Mouse (Mus musculus) limb, embryonic 11.5 days (tissue): Measurements from ENCODE around the gene Uvrag. TPM values are rescaled to one million over a fixed set of nuclear protein-coding genes. Genes with fewer than 3 reads are reported as not detected.
A peak's percentile ranks its signal among the peaks of the same experiment; 100 is the strongest.

Source experiments
- ATAC-seq: fragments of 200-750 bp; cut with Nextera tagmentation; 2 replicates; pipeline ENCODE4 v1.8.0; 2017; ENCODE audit warnings: low read depth; ENCODE audit not compliant: insufficient number of reproducible peaks, low FRiP score, low TSS enrichment
- DNase-seq: peaks from one replicate; pipeline ENCODE4 v3.0.0-alpha.2; 2015; ENCODE audit warnings: low spot score
- H3K27ac ChIP-seq: fragments of 300-500 bp; sonication (generic); replicated peaks from 2 replicates; pipeline ENCODE4 v1.5.1; 2014; ENCODE audit warnings: low read depth, mild to moderate bottlenecking, low read length
- H3K27me3 ChIP-seq: fragments of 300-500 bp; sonication (generic); 2 replicates; pipeline ENCODE4 v1.6.1; 2014; ENCODE audit warnings: mild to moderate bottlenecking, low read length, mixed read lengths; ENCODE audit not compliant: control insufficient read depth, insufficient read depth
- H3K36me3 ChIP-seq: fragments of 300-500 bp; sonication (generic); 2 replicates; pipeline ENCODE4 v1.6.1; 2014; ENCODE audit warnings: mild to moderate bottlenecking, low read length, moderate library complexity, mixed read lengths; ENCODE audit not compliant: control insufficient read depth, insufficient read depth
- H3K4me1 ChIP-seq: fragments of 300-500 bp; sonication (generic); 2 replicates; pipeline ENCODE4 v1.6.1; 2014; ENCODE audit warnings: low read length, mixed read lengths; ENCODE audit not compliant: control insufficient read depth, insufficient read depth
- H3K4me2 ChIP-seq: fragments of 300-500 bp; sonication (generic); 2 replicates; pipeline ENCODE4 v1.6.1; 2014; ENCODE audit warnings: low read depth, mild to moderate bottlenecking, moderate library complexity; ENCODE audit not compliant: severe bottlenecking
- H3K4me3 ChIP-seq: fragments of 300-500 bp; sonication (generic); 2 replicates; pipeline ENCODE4 v1.5.1; 2014; ENCODE audit warnings: low read depth, low read length
- H3K9ac ChIP-seq: fragments of 300-500 bp; sonication (generic); 2 replicates; pipeline ENCODE4 v1.6.1; 2014; ENCODE audit warnings: mild to moderate bottlenecking, low read length
- H3K9me3 ChIP-seq: fragments of 300-500 bp; sonication (generic); 2 replicates; pipeline ENCODE4 v1.6.1; 2016; ENCODE audit warnings: low read length; ENCODE audit not compliant: control insufficient read depth
- WGBS: fragments of 180-500 bp; shearing (Covaris S2); extraction: QIAGEN DNeasy Blood & Tissue Kit; methylation state at CpG from one replicate; pipeline ENCODE4 v1.1.7; 2014; 5-methylcytosine and 5-hydroxymethylcytosine counted together
- polyA plus RNA-seq: library from polyadenylated mRNA; unstranded; fragments of >200 nt; fragmentation: Nextera tagmentation; extraction: Ambion mirVana; gene quantifications from 2 replicates; pipeline ENCODE4 v1.2.1, GENCODE M21; 2014

Gene Uvrag
- polyA plus RNA-seq, 1 experiment from 2014 or later, result 11.8 TPM

GRCm38 (mm10) chr7:98856128-98856527 lies 284.8 kb downstream of the Uvrag start:
- no peak overlapping the region for H3K4me2 ChIP-seq
- H3K9ac ChIP-seq, result no peak overlapping the region
- no peaks in the 10 kb centered on the region for H3K27me3 ChIP-seq
- 47% methylated on average over 3 of the region's 3 CpGs for WGBS
- no peak for ATAC-seq
- no peak overlapping the region for H3K4me3 ChIP-seq
- no peaks in the 10 kb centered on the region for H3K9me3 ChIP-seq
- no peak overlapping the region for H3K27ac ChIP-seq
- DNase-seq, result no peak
- peaks cover 21% of the 10 kb centered on the region for H3K4me1 ChIP-seq
- no peaks in the 10 kb centered on the region for H3K36me3 ChIP-seq

GRCm38 (mm10) chr7:98855388-98855787 lies 285.6 kb downstream of the Uvrag start:
- Histone ChIP-seq H3K9me3 (no peaks in the 10 kb centered on the region), H3K4me1 (peaks cover 21% of the 10 kb centered on the region), H3K4me2 (no peak overlapping the region), H3K27me3 (no peaks in the 10 kb centered on the region), H3K27ac (no peak overlapping the region), H3K36me3 (no peaks in the 10 kb centered on the region; the same call in 1 of the 2 replicates), H3K4me3 (no peak overlapping the region), H3K9ac (no peak overlapping the region)
- ATAC-seq (no peak), DNase-seq (no peak)
- WGBS, result 64% methylated on average over 2 of the region's 2 CpGs

GRCm38 (mm10) chr7:98853806-98854205 lies 287.1 kb downstream of the Uvrag start:
- 86% methylated on average over 6 of the region's 6 CpGs for WGBS
- H3K4me3 ChIP-seq, result no peak overlapping the region
- ATAC-seq, result no peak
- peaks cover 5% of the 10 kb centered on the region for H3K36me3 ChIP-seq
- no peak overlapping the region for H3K4me2 ChIP-seq
- H3K27ac ChIP-seq, result no peak overlapping the region
- H3K9me3 ChIP-seq, result no peaks in the 10 kb centered on the region; the same call in 1 of the 2 replicates
- DNase-seq, result no peak
- peaks cover 21% of the 10 kb centered on the region for H3K4me1 ChIP-seq
- no peaks in the 10 kb centered on the region; the same call in 1 of the 2 replicates for H3K27me3 ChIP-seq
- H3K9ac ChIP-seq, result no peak overlapping the region

- ATAC-seq (no peak), DNase-seq (no peak)
- peaks cover 20% of the 10 kb centered on the region for H3K4me1 ChIP-seq
- no peaks in the 10 kb centered on the region; the same call in 1 of the 2 replicates for H3K27me3 ChIP-seq
- H3K9me3 ChIP-seq, result no peaks in the 10 kb centered on the region; the same call in 1 of the 2 replicates
- H3K4me3 ChIP-seq, result no peak overlapping the region
- H3K9ac ChIP-seq, result no peak overlapping the region
- H3K4me2 ChIP-seq, result no peak overlapping the region
- 83% methylated on average over 18 of the region's 18 CpGs for WGBS
- no peak overlapping the region for H3K27ac ChIP-seq
- peaks cover 5% of the 10 kb centered on the region for H3K36me3 ChIP-seq
Measured at GRCm38 (mm10) chr7:98852950-98853650, 287.8 kb downstream of the Uvrag start.

- no peaks in the 10 kb centered on the region; the same call in 1 of the 2 replicates for H3K27me3 ChIP-seq
- H3K4me2 ChIP-seq, result no peak overlapping the region
- 24% methylated on average over 9 of the region's 9 CpGs for WGBS
- DNase-seq (peak; percentile 76), ATAC-seq (peak; percentile 58; the same call in 1 of the 2 replicates)
- no peak overlapping the region for H3K9ac ChIP-seq
- no peak overlapping the region for H3K27ac ChIP-seq
- H3K4me1 ChIP-seq, result peaks cover 2% of the 10 kb centered on the region; the same call in 1 of the 2 replicates
- H3K9me3 ChIP-seq, result no peaks in the 10 kb centered on the region; the same call in 1 of the 2 replicates
- peaks cover 5% of the 10 kb centered on the region for H3K36me3 ChIP-seq
- no peak overlapping the region for H3K4me3 ChIP-seq
Measured at GRCm38 (mm10) chr7:98851220-98851619, 289.7 kb downstream of the Uvrag start.

- Histone ChIP-seq H3K36me3 (peaks cover 5% of the 10 kb centered on the region), H3K27ac (no peak overlapping the region), H3K27me3 (no peaks in the 10 kb centered on the region; the same call in 1 of the 2 replicates), H3K9ac (no peak overlapping the region), H3K4me1 (no peaks in the 10 kb centered on the region), H3K4me2 (no peak overlapping the region), H3K9me3 (no peaks in the 10 kb centered on the region; the same call in 1 of the 2 replicates), H3K4me3 (no peak overlapping the region)
- WGBS, result 89% methylated on average over 5 of the region's 5 CpGs
- ATAC-seq (no peak), DNase-seq (no peak)
Measured at GRCm38 (mm10) chr7:98850388-98850787, 290.6 kb downstream of the Uvrag start.

- no peak for DNase-seq
- no peaks in the 10 kb centered on the region; the same call in 1 of the 2 replicates for H3K9me3 ChIP-seq
- no peaks in the 10 kb centered on the region; the same call in 1 of the 2 replicates for H3K27me3 ChIP-seq
- H3K27ac ChIP-seq, result no peak overlapping the region
- H3K4me3 ChIP-seq, result no peak overlapping the region
- ATAC-seq, result no peak
- H3K4me2 ChIP-seq, result no peak overlapping the region; the same call in 1 of the 2 replicates
- H3K36me3 ChIP-seq, result peaks cover 5% of the 10 kb centered on the region
- peaks cover 7% of the 10 kb centered on the region for H3K4me1 ChIP-seq
- 90% methylated on average over 8 of the region's 8 CpGs for WGBS
- H3K9ac ChIP-seq, result no peak overlapping the region
Measured at GRCm38 (mm10) chr7:98848899-98849640, 291.9 kb downstream of the Uvrag start.

GRCm38 (mm10) chr7:98843649-98844048 lies 297.3 kb downstream of the Uvrag start:
- Histone ChIP-seq H3K9me3 (no peaks in the 10 kb centered on the region), H3K27me3 (peaks cover 25% of the 10 kb centered on the region), H3K9ac (no peak overlapping the region), H3K4me3 (no peak overlapping the region), H3K36me3 (no peaks in the 10 kb centered on the region; the same call in 1 of the 2 replicates), H3K27ac (no peak overlapping the region), H3K4me2 (no peak overlapping the region), H3K4me1 (peaks cover 52% of the 10 kb centered on the region)
- WGBS, result 4% methylated on average over 7 of the region's 7 CpGs
- peak; percentile 65 for DNase-seq
- 0 out of 2 replicates have a peak, but pooled peaks have one; percentile 16 for ATAC-seq
